Mouse (Mus musculus) erythroblast, embryonic 14.5 days (primary cell): ENCODE measurements around the gene Prmt8. TPM values are rescaled to one million over a fixed set of nuclear protein-coding genes. Genes with fewer than 3 reads are reported as not detected.

Experiments
- H3K27me3 ChIP-seq: 2 replicates; pipeline ENCODE4 v1.6.1; 2012; ENCODE audit warnings: inconsistent platforms; ENCODE audit not compliant: control insufficient read depth
- H3K36me3 ChIP-seq: 2 replicates; pipeline ENCODE4 v1.6.1; 2012; ENCODE audit warnings: mild to moderate bottlenecking, inconsistent platforms; ENCODE audit not compliant: control insufficient read depth
- H3K4me1 ChIP-seq: 2 replicates; pipeline ENCODE4 v1.6.1; 2012; ENCODE audit warnings: inconsistent platforms; ENCODE audit not compliant: control insufficient read depth
- H3K4me3 ChIP-seq: replicated peaks from 2 replicates; pipeline ENCODE3; 2012; ENCODE audit warnings: moderate library complexity, mild to moderate bottlenecking, inconsistent platforms
- H3K9me3 ChIP-seq: 2 replicates; pipeline ENCODE4 v1.6.1; 2012; ENCODE audit warnings: low read length, inconsistent platforms, mixed read lengths; ENCODE audit not compliant: control insufficient read depth
- GATA1 ChIP-seq: IDR thresholded peaks from 2 replicates; pipeline ENCODE4 v1.6.1; 2012; ENCODE audit warnings: low read length, inconsistent platforms, mixed read lengths
- TAL1 ChIP-seq: IDR thresholded peaks from 3 replicates; pipeline ENCODE4 v1.6.1; 2012; ENCODE audit warnings: low read length, inconsistent platforms, mixed read lengths
- polyA plus RNA-seq: library from polyadenylated mRNA; stranded (reverse); fragments of >175 nt; gene quantifications from 2 replicates; pipeline ENCODE4 v1.2.3, GENCODE M21; 2012

Gene Prmt8
- not detected in 2 replicates for polyA plus RNA-seq

- TF ChIP-seq GATA1 (no peak), TAL1 (no peak)
- Histone ChIP-seq H3K27me3 (peaks cover 67% of the 10 kb centered on the region), H3K36me3 (no peaks in the 10 kb centered on the region), H3K9me3 (no peaks in the 10 kb centered on the region), H3K4me3 (no peak within 1 kb of the TSS), H3K4me1 (no peaks in the 10 kb centered on the region)
Observed at GRCm38 (mm10) chr6:127769275-127770156, at the start of gene Prmt8. Prmt8 (minus strand) TSS chr6:127769472.

GRCm38 (mm10) chr6:127803046-127803729 is 33.9 kb upstream of the Prmt8 start:
- Histone ChIP-seq H3K27me3 (no peaks in the 10 kb centered on the region), H3K9me3 (no peaks in the 10 kb centered on the region), H3K36me3 (no peaks in the 10 kb centered on the region), H3K4me3 (no peak overlapping the region), H3K4me1 (no peaks in the 10 kb centered on the region)
- TF ChIP-seq GATA1 (no peak), TAL1 (no peak)

GRCm38 (mm10) chr6:127802211-127802610 is 32.9 kb upstream of the Prmt8 start:
- no peaks in the 10 kb centered on the region for H3K4me1 ChIP-seq
- TF ChIP-seq GATA1 (no peak), TAL1 (no peak)
- no peaks in the 10 kb centered on the region for H3K9me3 ChIP-seq
- H3K36me3 ChIP-seq: no peaks in the 10 kb centered on the region
- H3K27me3 ChIP-seq: no peaks in the 10 kb centered on the region
- no peak overlapping the region for H3K4me3 ChIP-seq

- Histone ChIP-seq H3K4me1 (no peaks in the 10 kb centered on the region), H3K4me3 (no peak overlapping the region), H3K36me3 (no peaks in the 10 kb centered on the region), H3K27me3 (no peaks in the 10 kb centered on the region), H3K9me3 (no peaks in the 10 kb centered on the region)
- no peak for TF ChIP-seq GATA1
- TF ChIP-seq TAL1: no peak
Observed at GRCm38 (mm10) chr6:127790023-127790422, 20.8 kb upstream of the Prmt8 start.

GRCm38 (mm10) chr6:127770806-127771205 is 1.5 kb upstream of the Prmt8 start:
- TF ChIP-seq GATA1 (no peak), TAL1 (no peak)
- peaks cover 56% of the 10 kb centered on the region for H3K27me3 ChIP-seq
- H3K9me3 ChIP-seq: no peaks in the 10 kb centered on the region

GRCm38 (mm10) chr6:127768621-127769274 is 524 bp downstream of the Prmt8 start:
- H3K4me1 ChIP-seq: no peaks in the 10 kb centered on the region
- no peaks in the 10 kb centered on the region for H3K9me3 ChIP-seq
- H3K27me3 ChIP-seq: peaks cover 67% of the 10 kb centered on the region
- no peak for TF ChIP-seq GATA1
- no peak for TF ChIP-seq TAL1
- no peaks in the 10 kb centered on the region for H3K36me3 ChIP-seq
- no peak overlapping the region for H3K4me3 ChIP-seq

More at GRCm38 (mm10) chr6:127770806-127771205, 1.5 kb upstream of the Prmt8 start:
- H3K4me3 ChIP-seq: no peak overlapping the region
- H3K36me3 ChIP-seq: no peaks in the 10 kb centered on the region
- H3K4me1 ChIP-seq: no peaks in the 10 kb centered on the region

GRCm38 (mm10) chr6:127767706-127768493 is 1.4 kb downstream of the Prmt8 start:
- no peaks in the 10 kb centered on the region for H3K9me3 ChIP-seq
- peaks cover 67% of the 10 kb centered on the region for H3K27me3 ChIP-seq
- H3K4me1 ChIP-seq: no peaks in the 10 kb centered on the region
- H3K36me3 ChIP-seq: no peaks in the 10 kb centered on the region
- no peak overlapping the region for H3K4me3 ChIP-seq
- no peak for TF ChIP-seq GATA1
- TF ChIP-seq TAL1: no peak

GRCm38 (mm10) chr6:127767201-127767705 is 2.0 kb downstream of the Prmt8 start:
- Histone ChIP-seq H3K27me3 (peaks cover 67% of the 10 kb centered on the region), H3K36me3 (no peaks in the 10 kb centered on the region), H3K4me3 (no peak overlapping the region), H3K4me1 (no peaks in the 10 kb centered on the region), H3K9me3 (no peaks in the 10 kb centered on the region)
- TF ChIP-seq GATA1: no peak
- TF ChIP-seq TAL1: no peak
